Mouse (Mus musculus) embryonic facial prominence, embryonic 15.5 days (tissue): ENCODE data around the gene Wdr62. TPM values are rescaled to one million over a fixed set of nuclear protein-coding genes. Genes with fewer than 3 reads are reported as not detected.

Source experiments
- ATAC-seq: fragments of 200-750 bp; cut with Nextera tagmentation; 2 replicates; pipeline ENCODE4 v1.8.0; 2017; ENCODE audit warnings: low read depth, moderate TSS enrichment; ENCODE audit not compliant: insufficient number of reproducible peaks, low FRiP score, low TSS enrichment
- H3K27ac ChIP-seq: fragments of 300-500 bp; sonication (generic); replicated peaks from 2 replicates; pipeline ENCODE4 v1.5.1; 2015; ENCODE audit warnings: mild to moderate bottlenecking, inconsistent platforms
- H3K27me3 ChIP-seq: fragments of 300-500 bp; sonication (generic); 2 replicates; pipeline ENCODE4 v1.6.1; 2015; ENCODE audit warnings: inconsistent platforms
- H3K36me3 ChIP-seq: fragments of 300-500 bp; sonication (generic); 2 replicates; pipeline ENCODE4 v1.6.1; 2015; ENCODE audit warnings: mild to moderate bottlenecking, inconsistent platforms
- H3K4me1 ChIP-seq: fragments of 300-500 bp; sonication (generic); 2 replicates; pipeline ENCODE4 v1.6.1; 2015; ENCODE audit warnings: inconsistent platforms
- H3K4me2 ChIP-seq: fragments of 300-500 bp; sonication (generic); replicated peaks from 2 replicates; pipeline ENCODE4 v1.6.1; 2015; ENCODE audit warnings: mild to moderate bottlenecking, inconsistent platforms
- H3K4me3 ChIP-seq: fragments of 300-500 bp; sonication (generic); replicated peaks from 2 replicates; pipeline ENCODE4 v1.5.1; 2015; ENCODE audit warnings: mild to moderate bottlenecking, inconsistent platforms
- H3K9ac ChIP-seq: fragments of 300-500 bp; sonication (generic); 2 replicates; pipeline ENCODE4 v1.6.1; 2015; ENCODE audit warnings: inconsistent platforms
- H3K9me3 ChIP-seq: fragments of 300-500 bp; sonication (generic); replicated peaks from 2 replicates; pipeline ENCODE4 v1.6.1; 2016; ENCODE audit warnings: inconsistent platforms
- WGBS: fragments of 180-500 bp; shearing (Covaris S2); methylation state at CpG from one replicate; pipeline ENCODE4 v1.1.7; 2015; 5-methylcytosine and 5-hydroxymethylcytosine counted together
- polyA plus RNA-seq: library from polyadenylated mRNA; unstranded; fragments of >200 nt; fragmentation: Nextera tagmentation; extraction: Ambion mirVana; gene quantifications from 2 replicates; pipeline ENCODE4 v1.2.1, GENCODE M21; 2015

Wdr62 gene
- polyA plus RNA-seq, 1 experiment from 2014 or later = 8.6 TPM

- Histone ChIP-seq H3K36me3 (no peaks in the 10 kb centered on the region), H3K4me2 (no peak overlapping the region), H3K9ac (no peak overlapping the region), H3K27me3 (no peaks in the 10 kb centered on the region), H3K9me3 (no peaks in the 10 kb centered on the region), H3K4me3 (no peak overlapping the region), H3K4me1 (peaks cover 10% of the 10 kb centered on the region), H3K27ac (no peak overlapping the region)
- no peak for ATAC-seq
- WGBS = 50% methylated on average over 8 of the region's 8 CpGs
These were observed 6.6 kb upstream of the Wdr62 start for GRCm38 (mm10) chr7:30286701-30287410.

GRCm38 (mm10) chr7:30282740-30283139 is 2.5 kb upstream of the Wdr62 start:
- no peak overlapping the region for H3K4me2 ChIP-seq
- WGBS = 74% methylated on average over 7 of the region's 7 CpGs
- H3K4me1 ChIP-seq = peaks cover 19% of the 10 kb centered on the region
- no peak overlapping the region for H3K4me3 ChIP-seq
- H3K9ac ChIP-seq = no peak overlapping the region
- no peaks in the 10 kb centered on the region for H3K36me3 ChIP-seq
- ATAC-seq = no peak
- H3K27ac ChIP-seq = no peak overlapping the region
- H3K27me3 ChIP-seq = no peaks in the 10 kb centered on the region
- no peaks in the 10 kb centered on the region for H3K9me3 ChIP-seq

- Histone ChIP-seq H3K4me3 (0 out of 2 replicates have a peak overlapping the region, but pooled peaks have one; percentile 70), H3K27me3 (no peaks in the 10 kb centered on the region), H3K4me2 (no peak overlapping the region), H3K9ac (no peak overlapping the region), H3K36me3 (no peaks in the 10 kb centered on the region), H3K27ac (peak overlapping the region; percentile 99; the same call in 1 of the 2 replicates), H3K9me3 (no peaks in the 10 kb centered on the region), H3K4me1 (peaks cover 19% of the 10 kb centered on the region)
- no peak for ATAC-seq
- 75% methylated on average over 4 of the region's 4 CpGs for WGBS
These were observed 1.3 kb upstream of the Wdr62 start for GRCm38 (mm10) chr7:30281522-30281921.

GRCm38 (mm10) chr7:30280670-30281138 is 485 bp upstream of the Wdr62 start:
- Histone ChIP-seq H3K27ac (peak overlapping the region; percentile 99), H3K9ac (peak overlapping the region; percentile 43), H3K4me3 (peak overlapping the region; percentile 70), H3K27me3 (no peaks in the 10 kb centered on the region), H3K36me3 (no peaks in the 10 kb centered on the region), H3K9me3 (no peaks in the 10 kb centered on the region), H3K4me2 (peak overlapping the region; percentile 89), H3K4me1 (peaks cover 19% of the 10 kb centered on the region)
- peak; percentile 82 for ATAC-seq
- WGBS = under 1% methylated on average over 20 of the region's 20 CpGs

GRCm38 (mm10) chr7:30279536-30279935 is 683 bp downstream of the Wdr62 start:
- no peaks in the 10 kb centered on the region for H3K36me3 ChIP-seq
- WGBS = 0% methylated on average over 6 of the region's 6 CpGs
- ATAC-seq = no peak
- peak overlapping the region; percentile 99; the same call in 1 of the 2 replicates for H3K27ac ChIP-seq
- H3K9ac ChIP-seq = 0 out of 2 replicates have a peak overlapping the region, but pooled peaks have one; percentile 7
- H3K4me3 ChIP-seq = peak overlapping the region; percentile 70
- no peaks in the 10 kb centered on the region for H3K27me3 ChIP-seq
- H3K4me2 ChIP-seq = peak overlapping the region; percentile 89
- H3K4me1 ChIP-seq = peaks cover 19% of the 10 kb centered on the region
- H3K9me3 ChIP-seq = no peaks in the 10 kb centered on the region

GRCm38 (mm10) chr7:30278911-30279310 is 1.3 kb downstream of the Wdr62 start:
- Histone ChIP-seq H3K4me3 (no peak overlapping the region), H3K4me2 (no peak overlapping the region), H3K27ac (no peak overlapping the region), H3K4me1 (peaks cover 19% of the 10 kb centered on the region), H3K9me3 (no peaks in the 10 kb centered on the region), H3K9ac (no peak overlapping the region), H3K36me3 (no peaks in the 10 kb centered on the region), H3K27me3 (no peaks in the 10 kb centered on the region)
- 44% methylated on average over 2 of the region's 2 CpGs for WGBS
- ATAC-seq = no peak

- WGBS = 82% methylated on average over 6 of the region's 6 CpGs
- Histone ChIP-seq H3K27ac (no peak overlapping the region), H3K9ac (no peak overlapping the region), H3K36me3 (no peaks in the 10 kb centered on the region), H3K4me3 (no peak overlapping the region), H3K4me1 (peaks cover 6% of the 10 kb centered on the region; the same call in 1 of the 2 replicates), H3K4me2 (no peak overlapping the region), H3K27me3 (no peaks in the 10 kb centered on the region), H3K9me3 (no peaks in the 10 kb centered on the region)
- ATAC-seq = no peak
These were observed 5.8 kb downstream of the Wdr62 start for GRCm38 (mm10) chr7:30274383-30274782.

- Histone ChIP-seq H3K4me3 (no peak overlapping the region), H3K36me3 (no peaks in the 10 kb centered on the region), H3K9ac (no peak overlapping the region), H3K4me2 (no peak overlapping the region), H3K27me3 (no peaks in the 10 kb centered on the region), H3K27ac (no peak overlapping the region), H3K9me3 (no peaks in the 10 kb centered on the region), H3K4me1 (no peaks in the 10 kb centered on the region)
- ATAC-seq = no peak
- 81% methylated on average over 4 of the region's 4 CpGs for WGBS
These were observed 10.6 kb downstream of the Wdr62 start for GRCm38 (mm10) chr7:30269641-30270040.

GRCm38 (mm10) chr7:30266780-30267179 is 13.4 kb downstream of the Wdr62 start:
- ATAC-seq = no peak
- Histone ChIP-seq H3K4me2 (no peak overlapping the region), H3K9ac (no peak overlapping the region), H3K27ac (no peak overlapping the region), H3K4me3 (no peak overlapping the region), H3K9me3 (no peaks in the 10 kb centered on the region), H3K4me1 (no peaks in the 10 kb centered on the region), H3K27me3 (no peaks in the 10 kb centered on the region), H3K36me3 (no peaks in the 10 kb centered on the region)
- 85% methylated on average over 3 of the region's 3 CpGs for WGBS

GRCm38 (mm10) chr7:30265935-30266334 is 14.3 kb downstream of the Wdr62 start:
- Histone ChIP-seq H3K36me3 (peaks cover 4% of the 10 kb centered on the region; the same call in 1 of the 2 replicates), H3K27me3 (no peaks in the 10 kb centered on the region), H3K27ac (no peak overlapping the region), H3K9me3 (no peaks in the 10 kb centered on the region), H3K4me3 (no peak overlapping the region), H3K4me1 (no peaks in the 10 kb centered on the region), H3K4me2 (no peak overlapping the region), H3K9ac (no peak overlapping the region)
- WGBS = 91% methylated on average over 7 of the region's 7 CpGs
- no peak for ATAC-seq

- H3K9ac ChIP-seq = no peak overlapping the region
- H3K36me3 ChIP-seq = peaks cover 4% of the 10 kb centered on the region; the same call in 1 of the 2 replicates
- no peak overlapping the region for H3K27ac ChIP-seq
- no peak overlapping the region for H3K4me3 ChIP-seq
- no peaks in the 10 kb centered on the region for H3K27me3 ChIP-seq
- no peak overlapping the region for H3K4me2 ChIP-seq
- no peaks in the 10 kb centered on the region for H3K4me1 ChIP-seq
- 91% methylated on average over 5 of the region's 5 CpGs for WGBS
- no peaks in the 10 kb centered on the region for H3K9me3 ChIP-seq
- no peak for ATAC-seq
These were observed 14.7 kb downstream of the Wdr62 start for GRCm38 (mm10) chr7:30265531-30265930.

- Histone ChIP-seq H3K4me2 (no peak overlapping the region), H3K4me1 (no peaks in the 10 kb centered on the region), H3K9ac (no peak overlapping the region), H3K9me3 (no peaks in the 10 kb centered on the region), H3K27ac (no peak overlapping the region), H3K4me3 (no peak overlapping the region), H3K27me3 (no peaks in the 10 kb centered on the region), H3K36me3 (peaks cover 4% of the 10 kb centered on the region; the same call in 1 of the 2 replicates)
- no peak for ATAC-seq
- WGBS = 80% methylated on average over 2 of the region's 2 CpGs
These were observed 15.2 kb downstream of the Wdr62 start for GRCm38 (mm10) chr7:30265041-30265440.
